Mouse (Mus musculus): ENCODE data around the gene Exoc8. TPM values are rescaled to one million over a fixed set of nuclear protein-coding genes. Genes with fewer than 3 reads are reported as not detected.

Gene Exoc8
- polyA plus RNA-seq, 1 experiment from 2014 or later, result 9.7 TPM

GRCm38 (mm10) chr8:124859466-124859865 lies 38.0 kb downstream of the Exoc8 start:
- ATAC-seq (replicated peaks; ENCODE audit: low FRiP score), result no peak
- Histone ChIP-seq H3K27ac (ENCODE audit: low read depth, low read length) (no peak overlapping the region), H3K4me1 (replicated peaks; ENCODE audit: control insufficient read depth, insufficient read depth, low read length) (peaks cover 12% of the 10 kb centered on the region), H3K9me3 (ENCODE audit: control insufficient read depth, low read length) (no peaks in the 10 kb centered on the region), H3K36me3 (ENCODE audit: control insufficient read depth, insufficient read depth, low read length) (peaks cover 51% of the 10 kb centered on the region), H3K4me2 (no peak overlapping the region), H3K4me3 (ENCODE audit: low read depth, low read length) (no peak overlapping the region), H3K27me3 (replicated peaks; ENCODE audit: control insufficient read depth, insufficient read depth, low read length) (no peaks in the 10 kb centered on the region), H3K9ac (ENCODE audit: low read depth, low read length) (no peak overlapping the region)
- DNase-seq (ENCODE audit: low spot score), result no peak

GRCm38 (mm10) chr8:124853511-124853910 lies 44.0 kb downstream of the Exoc8 start:
- Histone ChIP-seq H3K36me3 (ENCODE audit: control insufficient read depth, insufficient read depth, low read length) (peaks cover 46% of the 10 kb centered on the region), H3K9me3 (ENCODE audit: control insufficient read depth, low read length) (peaks cover 2% of the 10 kb centered on the region; the same call in 1 of the 2 replicates), H3K4me3 (ENCODE audit: low read depth, low read length) (no peak overlapping the region), H3K27ac (ENCODE audit: low read depth, low read length) (no peak overlapping the region), H3K4me2 (no peak overlapping the region), H3K9ac (ENCODE audit: low read depth, low read length) (no peak overlapping the region), H3K4me1 (replicated peaks; ENCODE audit: control insufficient read depth, insufficient read depth, low read length) (no peaks in the 10 kb centered on the region), H3K27me3 (replicated peaks; ENCODE audit: control insufficient read depth, insufficient read depth, low read length) (no peaks in the 10 kb centered on the region)
- no peak for ATAC-seq (replicated peaks; ENCODE audit: low FRiP score)
- DNase-seq (ENCODE audit: low spot score), result no peak
- WGBS, result 89% methylated on average over 1 of the region's 1 CpGs

GRCm38 (mm10) chr8:124845573-124845972 lies 51.9 kb downstream of the Exoc8 start:
- Histone ChIP-seq H3K9ac (ENCODE audit: low read depth, low read length) (no peak overlapping the region), H3K4me1 (replicated peaks; ENCODE audit: control insufficient read depth, insufficient read depth, low read length) (no peaks in the 10 kb centered on the region; the same call in 1 of the 2 replicates), H3K9me3 (ENCODE audit: control insufficient read depth, low read length) (no peaks in the 10 kb centered on the region), H3K4me3 (ENCODE audit: low read depth, low read length) (no peak overlapping the region), H3K36me3 (ENCODE audit: control insufficient read depth, insufficient read depth, low read length) (peaks cover 8% of the 10 kb centered on the region; the same call in 1 of the 2 replicates), H3K27me3 (replicated peaks; ENCODE audit: control insufficient read depth, insufficient read depth, low read length) (no peaks in the 10 kb centered on the region), H3K4me2 (no peak overlapping the region), H3K27ac (ENCODE audit: low read depth, low read length) (no peak overlapping the region)
- no peak for ATAC-seq (replicated peaks; ENCODE audit: low FRiP score)
- WGBS, result 78% methylated on average over 5 of the region's 5 CpGs
- DNase-seq (ENCODE audit: low spot score), result no peak

DNA sequence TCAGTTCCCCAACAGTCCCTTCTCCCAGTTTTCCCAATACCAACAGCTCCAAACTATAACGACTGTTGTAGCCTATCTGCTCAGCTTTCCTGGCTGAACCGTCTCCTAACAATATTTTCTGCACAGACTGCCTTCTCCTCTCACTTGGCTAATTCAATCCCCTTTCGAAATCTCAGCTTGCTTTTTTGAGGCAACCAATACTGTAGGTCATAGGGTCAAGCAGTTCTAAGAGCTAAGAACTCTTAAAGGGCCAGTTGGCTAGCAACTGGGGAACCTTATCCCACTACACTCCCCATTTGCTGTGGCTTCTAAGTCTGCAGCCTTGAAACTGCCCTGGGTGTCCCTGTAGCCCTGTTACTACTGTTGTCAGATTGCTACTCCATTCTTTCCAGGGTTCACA lies 52.4 kb downstream of the Exoc8 start:
- no peaks in the 10 kb centered on the region; the same call in 1 of the 2 replicates for H3K4me1 ChIP-seq (replicated peaks; ENCODE audit: control insufficient read depth, insufficient read depth, low read length)
- H3K27me3 ChIP-seq (replicated peaks; ENCODE audit: control insufficient read depth, insufficient read depth, low read length), result no peaks in the 10 kb centered on the region
- no peaks in the 10 kb centered on the region for H3K9me3 ChIP-seq (ENCODE audit: control insufficient read depth, low read length)
- WGBS, result 67% methylated on average over 3 of the region's 3 CpGs
- H3K27ac ChIP-seq (ENCODE audit: low read depth, low read length), result no peak overlapping the region
- no peak overlapping the region for H3K4me3 ChIP-seq (ENCODE audit: low read depth, low read length)
- H3K9ac ChIP-seq (ENCODE audit: low read depth, low read length), result no peak overlapping the region
- H3K36me3 ChIP-seq (ENCODE audit: control insufficient read depth, insufficient read depth, low read length), result peaks cover 9% of the 10 kb centered on the region
- no peak for DNase-seq (ENCODE audit: low spot score)
- no peak overlapping the region for H3K4me2 ChIP-seq
- no peak for ATAC-seq (replicated peaks; ENCODE audit: low FRiP score)

Other genes with a start within 250 kb of the Exoc8 start
- 16.3 and 17.5 TPM in 2 replicates for gene 2310022B05Rik, start 234.3 kb downstream of the Exoc8 start, polyA plus RNA-seq (2014; fragmentation: Nextera tagmentation; extraction: Ambion mirVana)
- 49.8 and 51.9 TPM in 2 replicates for gene Ttc13, start 175.7 kb downstream of the Exoc8 start, polyA plus RNA-seq (2014; fragmentation: Nextera tagmentation; extraction: Ambion mirVana)
- 17.9 and 23.3 TPM in 2 replicates for gene Arv1, start 175.6 kb downstream of the Exoc8 start, polyA plus RNA-seq (2014; fragmentation: Nextera tagmentation; extraction: Ambion mirVana)
- gene Fam89a, start 145.9 kb downstream of the Exoc8 start, polyA plus RNA-seq (2014; fragmentation: Nextera tagmentation; extraction: Ambion mirVana), result 3.6 and 3.8 TPM in 2 replicates
- gene Trim67, start 104.6 kb downstream of the Exoc8 start, polyA plus RNA-seq (2014; fragmentation: Nextera tagmentation; extraction: Ambion mirVana), result 0.05 TPM in 1 of 2 replicates, not detected in the other
- 107 and 109 TPM in 2 replicates for gene Gnpat, start 34.7 kb downstream of the Exoc8 start, polyA plus RNA-seq (2014; fragmentation: Nextera tagmentation; extraction: Ambion mirVana)
- 65.7 and 71.5 TPM in 2 replicates for gene 2810004N23Rik, start 34.6 kb downstream of the Exoc8 start, polyA plus RNA-seq (2014; fragmentation: Nextera tagmentation; extraction: Ambion mirVana)
- gene Sprtn, start 181 bp upstream of the Exoc8 start, polyA plus RNA-seq (2014; fragmentation: Nextera tagmentation; extraction: Ambion mirVana), result 11.5 and 13.2 TPM in 2 replicates
- 8.4 and 10.0 TPM in 2 replicates for gene Egln1, start 51.6 kb upstream of the Exoc8 start, polyA plus RNA-seq (2014; fragmentation: Nextera tagmentation; extraction: Ambion mirVana)
- 113 and 115 TPM in 2 replicates for gene Tsnax, start 115.3 kb upstream of the Exoc8 start, polyA plus RNA-seq (2014; fragmentation: Nextera tagmentation; extraction: Ambion mirVana)
- 0.82 and 1.2 TPM in 2 replicates for gene Disc1, start 156.5 kb upstream of the Exoc8 start, polyA plus RNA-seq (2014; fragmentation: Nextera tagmentation; extraction: Ambion mirVana)